Mouse (Mus musculus) spleen, adult 2 months (tissue): ENCODE data around the gene Plin2. TPM values are rescaled to one million over a fixed set of nuclear protein-coding genes. Genes with fewer than 3 reads are reported as not detected.
A peak's percentile ranks its signal among the peaks of the same experiment; 100 is the strongest.

Source experiments
- DNase-seq, 2 experiments: peaks; one replicate each; pipeline versions ENCODE4 v3.0.0 to v3.0.0-alpha.2; 2012 to 2021; ENCODE audit warnings: low spot score in 2 of 2, low read depth in 1 of 2
- H3K27ac ChIP-seq: fragments of 200-500 bp; 2 replicates; pipeline ENCODE4 v1.5.1; 2012; ENCODE audit warnings: low read length, inconsistent platforms; ENCODE audit not compliant: insufficient read depth
- H3K27me3 ChIP-seq: fragments of 200-500 bp; 2 replicates; pipeline ENCODE4 v1.6.1; 2012; ENCODE audit warnings: mild to moderate bottlenecking, moderate library complexity, low read length, inconsistent platforms; ENCODE audit not compliant: control insufficient read depth, insufficient read depth
- H3K36me3 ChIP-seq: fragments of 200-500 bp; 2 replicates; pipeline ENCODE4 v1.6.1; 2012; ENCODE audit warnings: mild to moderate bottlenecking, low read length, inconsistent platforms; ENCODE audit not compliant: control insufficient read depth, insufficient read depth
- H3K4me1 ChIP-seq: fragments of 200-500 bp; 2 replicates; pipeline ENCODE4 v1.6.1; 2011; ENCODE audit warnings: inconsistent platforms; ENCODE audit not compliant: control insufficient read depth, insufficient read depth, insufficient read length
- H3K4me3 ChIP-seq: fragments of 200-500 bp; 2 replicates; pipeline ENCODE4 v1.5.1; 2011; ENCODE audit warnings: mild to moderate bottlenecking, inconsistent platforms; ENCODE audit not compliant: insufficient read depth, insufficient read length; ENCODE audit errors: extremely low read depth
- CTCF ChIP-seq: fragments of 200-500 bp; IDR thresholded peaks from 2 replicates; pipeline ENCODE4 v1.5.1; 2011; ENCODE audit warnings: mild to moderate bottlenecking, inconsistent platforms; ENCODE audit not compliant: insufficient read depth, insufficient read length, insufficient replicate concordance; ENCODE audit errors: extremely low read depth
- POLR2A ChIP-seq: fragments of 200-500 bp; IDR thresholded peaks from 2 replicates; pipeline ENCODE4 v1.6.1; 2011; ENCODE audit warnings: low read depth, low read length, inconsistent platforms
- WGBS: fragments of 180-500 bp; shearing (Covaris S2); methylation state at CpG from one replicate; pipeline ENCODE4 v1.1.7; 2018; 5-methylcytosine and 5-hydroxymethylcytosine counted together
- polyA plus RNA-seq: library from polyadenylated mRNA; depleted of rRNA; stranded (reverse); fragments of >200 nt; gene quantifications from 2 replicates; pipeline ENCODE4 v1.2.3, GENCODE M21; 2012; rRNA removed

The Plin2 gene
- polyA plus RNA-seq, 1 experiment = 40.5 TPM

DNA sequence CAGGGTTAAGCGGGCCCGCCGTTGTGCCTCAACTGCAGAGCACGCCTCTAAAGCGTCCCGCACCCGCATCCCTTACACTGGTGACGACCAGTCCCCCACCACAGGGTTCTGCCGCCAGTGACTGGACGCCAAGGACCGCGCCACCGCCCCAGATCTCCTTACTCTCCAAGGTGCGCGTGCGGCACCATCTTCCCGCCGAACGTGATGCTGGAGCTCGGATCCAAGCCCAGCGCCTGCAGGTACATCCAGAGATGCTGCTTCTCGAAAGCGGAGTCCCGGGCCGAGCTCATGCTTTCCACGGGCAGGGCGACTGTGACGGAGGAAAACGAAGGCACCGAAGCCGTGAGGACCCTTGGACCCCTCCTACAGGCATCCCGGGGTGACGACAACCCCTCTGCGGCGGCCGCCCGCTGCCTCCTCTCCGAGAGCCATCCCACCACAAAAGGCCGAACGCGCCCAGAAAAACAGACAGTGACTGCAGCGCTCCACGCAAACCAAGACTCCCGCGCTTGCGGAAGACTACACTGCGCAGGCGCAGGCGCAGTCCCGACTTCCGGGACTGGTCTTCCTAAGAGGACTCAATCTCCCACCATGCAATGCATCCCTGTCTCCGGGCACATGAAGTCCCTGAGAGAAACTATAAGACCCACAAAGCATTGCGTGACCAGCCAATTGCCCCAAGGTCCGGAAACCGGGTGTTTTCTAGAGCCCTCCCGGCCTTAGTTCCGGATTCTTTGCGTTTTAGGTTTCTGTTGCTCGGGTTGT lies 58.2 kb downstream of the Plin2 start, which contains the start of gene Haus6:
TSS of gene Haus6 (minus strand) at position 532 of the 765 bp plus-strand sequence.
- WGBS = under 1% methylated on average over 59 of the region's 59 CpGs
- H3K4me3 ChIP-seq = peak within 1 kb of the TSS; percentile 91
- no peaks in the 10 kb centered on the region for H3K4me1 ChIP-seq

More for the DNA sequence above, 58.2 kb downstream of the Plin2 start, which contains the start of gene Haus6:
- peak; percentile 89 to 97 for DNase-seq
- TF ChIP-seq CTCF = no peak
- no peak; the same call in 1 of the 2 replicates for TF ChIP-seq POLR2A
- peak within 1 kb of the TSS; percentile 77 for H3K27ac ChIP-seq
- no peaks in the 10 kb centered on the region for H3K27me3 ChIP-seq
- no peaks in the 10 kb centered on the region; the same call in 1 of the 2 replicates for H3K36me3 ChIP-seq

Other genes starting within 250 kb of the Plin2 start
- gene Saxo1, start 111.7 kb downstream of the Plin2 start, polyA plus RNA-seq = not detected in 2 replicates
- 23.0 and 32.8 TPM in 2 replicates for gene Rraga, start 94.4 kb downstream of the Plin2 start, polyA plus RNA-seq
- gene Haus6, start 58.0 kb downstream of the Plin2 start, polyA plus RNA-seq = 8.8 and 14.3 TPM in 2 replicates
- 2.0 and 2.4 TPM in 2 replicates for gene Dennd4c, start 78.5 kb upstream of the Plin2 start, polyA plus RNA-seq
- gene Rps6, start 187.4 kb upstream of the Plin2 start, polyA plus RNA-seq = 576 and 618 TPM in 2 replicates
- 1.9 and 2.1 TPM in 2 replicates for gene Acer2, start 204.3 kb upstream of the Plin2 start, polyA plus RNA-seq